ENCODE assay signal across 23 mouse cellular contexts in genomic region chr4:95541382-95542038, GRCm38 (mm10). TPM values are rescaled to one million over a fixed set of nuclear protein-coding genes. Genes with fewer than 3 reads are reported as not detected.
DNase-seq lines count a peak whose midpoint lies in the region; ATAC-seq and TF ChIP-seq lines count a peak whose summit lies in the region.
"Had no signal": no experiment of that assay in that cellular context is flagged by ENCODE, and none has a peak within 500 bp of the region (broad histone marks: within the 10 kb centered on the region; RNA-seq: fewer than 3 reads in every experiment).

No protein-coding gene starts in this region.

- peaks cover 9% of the 10 kb centered on the region for H3K4me1 ChIP-seq in forebrain, embryonic 13.5 days
- H3K4me1 ChIP-seq in forebrain, embryonic 16.5 days (replicated peaks; ENCODE audit: control insufficient read depth, insufficient read depth, low read length), result peaks cover 3% of the 10 kb centered on the region; the same call in 1 of the 2 replicates
- H3K4me1 ChIP-seq in small intestine, adult 2 months (ENCODE audit: control insufficient read depth, insufficient read depth, insufficient read length, low read length), result peaks cover 2% of the 10 kb centered on the region; the same call in 1 of the 2 replicates
- H3K4me1 ChIP-seq: heart, embryonic 12.5 days; heart, embryonic 15.5 days; hindbrain, embryonic 10.5 days; hindbrain, embryonic 13.5 days; intestine, embryonic 15.5 days had no signal

- H3K36me3 ChIP-seq in forebrain, embryonic 13.5 days (ENCODE audit: poor library complexity, severe bottlenecking), result no peaks in the 10 kb centered on the region
- H3K36me3 ChIP-seq in forebrain, embryonic 16.5 days (ENCODE audit: control insufficient read depth, insufficient read depth), result no peaks in the 10 kb centered on the region
- H3K36me3 ChIP-seq in small intestine, adult 2 months (ENCODE audit: control insufficient read depth, insufficient read depth, low read length), result no peaks in the 10 kb centered on the region
- H3K36me3 ChIP-seq: heart, embryonic 12.5 days; heart, embryonic 15.5 days; hindbrain, embryonic 10.5 days; hindbrain, embryonic 13.5 days; intestine, embryonic 15.5 days had no signal

- WGBS in forebrain, embryonic 13.5 days, result 8% methylated on average over 3 of the region's 3 CpGs
- 20% methylated on average over 3 of the region's 3 CpGs for WGBS in forebrain, embryonic 16.5 days
- WGBS in small intestine, adult 2 months, result 46% methylated on average over 3 of the region's 3 CpGs

- no peak overlapping the region for H3K4me3 ChIP-seq in forebrain, embryonic 13.5 days
- no peak overlapping the region for H3K4me3 ChIP-seq in forebrain, embryonic 16.5 days (replicated peaks; ENCODE audit: low read length)
- H3K4me3 ChIP-seq in small intestine, adult 2 months (ENCODE audit: low read depth, low read length), result no peak overlapping the region
- H3K4me3 ChIP-seq: heart, embryonic 12.5 days; heart, embryonic 15.5 days; hindbrain, embryonic 10.5 days; hindbrain, embryonic 13.5 days; intestine, embryonic 15.5 days had no signal

- peak; percentile 38; the same call in 1 of the 2 replicates for ATAC-seq in forebrain, embryonic 13.5 days
- no peak for ATAC-seq in forebrain, embryonic 16.5 days
- ATAC-seq: activated CD4-positive, CD25-positive, alpha-beta regulatory T cell, adult 4 months; CD4-positive, CD25-positive, alpha-beta regulatory T cell, adult 4 months; hindbrain, embryonic 16.5 days had no signal

- no peak overlapping the region for H3K4me2 ChIP-seq in forebrain, embryonic 13.5 days
- H3K4me2 ChIP-seq in forebrain, embryonic 16.5 days (ENCODE audit: low read length), result no peak overlapping the region
- H3K4me2 ChIP-seq: heart, embryonic 12.5 days; heart, embryonic 15.5 days; hindbrain, embryonic 13.5 days; intestine, embryonic 15.5 days had no signal

- peak; percentile 59 for DNase-seq in retina, postnatal 1 day
- no peak for DNase-seq in retina, embryonic 14.5 days (ENCODE audit: low spot score)
- no peak for DNase-seq in liver
- DNase-seq: adrenal gland, adult 8-10 months; adrenal gland, postnatal 25 days; cerebellum, adult 18-20 months; cerebellum, adult 9-10 months; cerebellum, postnatal 14 days; gastrocnemius, postnatal 25 days; heart, adult 18-20 months; heart, postnatal 10 days; heart, postnatal 36 days had no signal

- no peak overlapping the region for H3K9ac ChIP-seq in forebrain, embryonic 13.5 days
- H3K9ac ChIP-seq in forebrain, embryonic 16.5 days (replicated peaks; ENCODE audit: low read depth, low read length), result no peak overlapping the region
- H3K9ac ChIP-seq: heart, embryonic 12.5 days; heart, embryonic 15.5 days; hindbrain, embryonic 13.5 days; intestine, embryonic 15.5 days had no signal

- TF ChIP-seq CTCF in small intestine, adult 2 months (IDR thresholded peaks at IDR 0.05; ENCODE audit: extremely low read depth, insufficient read length, insufficient replicate concordance, low read depth, low read length), result no peak

- no peak for TF ChIP-seq POLR2A in small intestine, adult 2 months (IDR thresholded peaks at IDR 0.05; ENCODE audit: low read depth, low read length)

- H3K9me3 ChIP-seq in forebrain, embryonic 13.5 days (replicated peaks), result no peaks in the 10 kb centered on the region
- H3K9me3 ChIP-seq in forebrain, embryonic 16.5 days (ENCODE audit: control insufficient read depth, low read length), result no peaks in the 10 kb centered on the region
- H3K9me3 ChIP-seq: heart, embryonic 12.5 days; heart, embryonic 15.5 days; hindbrain, embryonic 10.5 days; hindbrain, embryonic 13.5 days; intestine, embryonic 15.5 days had no signal

- no peaks in the 10 kb centered on the region for H3K27me3 ChIP-seq in forebrain, embryonic 13.5 days
- no peaks in the 10 kb centered on the region for H3K27me3 ChIP-seq in forebrain, embryonic 16.5 days (replicated peaks; ENCODE audit: control insufficient read depth, insufficient read depth, low read length)
- H3K27me3 ChIP-seq in small intestine, adult 2 months (ENCODE audit: control insufficient read depth, insufficient read depth, low read length), result no peaks in the 10 kb centered on the region
- H3K27me3 ChIP-seq: heart, embryonic 12.5 days; heart, embryonic 15.5 days; hindbrain, embryonic 13.5 days; intestine, embryonic 15.5 days had no signal

- H3K27ac ChIP-seq in forebrain, embryonic 13.5 days, result no peak overlapping the region
- H3K27ac ChIP-seq in forebrain, embryonic 16.5 days (ENCODE audit: low read length), result no peak overlapping the region
- peak overlapping the region; percentile 78 for H3K27ac ChIP-seq in small intestine, adult 2 months (ENCODE audit: insufficient read depth, low read depth, low read length)
- H3K27ac ChIP-seq: heart, embryonic 15.5 days; hindbrain, embryonic 10.5 days; hindbrain, embryonic 13.5 days; intestine, embryonic 15.5 days had no signal

RNA-seq across cellular contexts. Expression of gene Fggy, which starts 15.8 kb away (rescaled TPM):
- 5.3 and 6.6 TPM in 2 replicates for polyA plus RNA-seq in forebrain, embryonic 13.5 days (2015; fragmentation: Nextera tagmentation; extraction: Ambion mirVana)
- polyA plus RNA-seq in forebrain, embryonic 16.5 days (2015; fragmentation: Nextera tagmentation; extraction: Ambion mirVana), result 5.6 and 6.7 TPM in 2 replicates
- 0.52 and 0.60 TPM in 2 replicates for polyA plus RNA-seq in small intestine, adult 2 months (2012; rRNA removed)
